Mouse (Mus musculus) heart, adult 2 months (tissue): ENCODE data around the gene Uck1. TPM values are rescaled to one million over a fixed set of nuclear protein-coding genes. Genes with fewer than 3 reads are reported as not detected.

ENCODE experiments used
- DNase-seq, 2 experiments: peaks; one replicate each; pipeline ENCODE4 v3.0.0; 2021
- H3K27ac ChIP-seq: fragments of 200-600 bp; 2 replicates; pipeline ENCODE4 v1.8.1; 2022
- H3K27me3 ChIP-seq: fragments of 200-500 bp; 2 replicates; pipeline ENCODE4 v1.6.1; 2012; ENCODE audit warnings: mild to moderate bottlenecking, low read length, inconsistent platforms, mixed read lengths; ENCODE audit not compliant: control insufficient read depth, insufficient read depth
- H3K36me3 ChIP-seq: fragments of 200-500 bp; 2 replicates; pipeline ENCODE4 v1.6.1; 2012; ENCODE audit warnings: low read length, inconsistent platforms; ENCODE audit not compliant: control insufficient read depth, insufficient read depth
- H3K4me1 ChIP-seq: fragments of 200-500 bp; 2 replicates; pipeline ENCODE4 v1.6.1; 2011; ENCODE audit warnings: low read length; ENCODE audit not compliant: control insufficient read depth, insufficient read depth
- H3K4me3 ChIP-seq: fragments of 200-600 bp; 2 replicates; pipeline ENCODE4 v1.8.1; 2022
- H3K79me2 ChIP-seq: fragments of 200-500 bp; replicated peaks from 2 replicates; pipeline ENCODE4 v1.6.1; 2012; ENCODE audit warnings: mild to moderate bottlenecking, inconsistent platforms, low read length, moderate library complexity, mixed read lengths; ENCODE audit not compliant: control insufficient read depth, insufficient read depth
- H3K9ac ChIP-seq: fragments of 200-500 bp; 2 replicates; pipeline ENCODE4 v1.6.1; 2012; ENCODE audit warnings: low read depth, mild to moderate bottlenecking, control low read depth, inconsistent platforms, low read length, mixed read lengths
- CTCF ChIP-seq: fragments of 200-600 bp; IDR thresholded peaks from 2 replicates; pipeline ENCODE4 v1.8.1; 2022; ENCODE audit warnings: antibody characterized with exemption, mild to moderate bottlenecking, moderate library complexity
- EP300 ChIP-seq: fragments of 200-500 bp; IDR thresholded peaks from 2 replicates; pipeline ENCODE4 v1.6.1; 2011; ENCODE audit warnings: low read depth, low read length, control low read depth; ENCODE audit not compliant: insufficient read depth
- POLR2A ChIP-seq: fragments of 200-500 bp; IDR thresholded peaks from 2 replicates; pipeline ENCODE4 v1.6.1; 2011; ENCODE audit warnings: mild to moderate bottlenecking, low read depth, low read length, control low read depth; ENCODE audit not compliant: insufficient read depth
- WGBS: fragments of 180-500 bp; shearing (Covaris S2); methylation state at CpG from one replicate; pipeline ENCODE4 v1.1.7; 2018; 5-methylcytosine and 5-hydroxymethylcytosine counted together
- intact Hi-C: fragments of 180-260 bp; cut with DNase I; formaldehyde crosslinking; loops from one replicate; pipeline ENCODE4 v1.15.1; 2025
- long read RNA-seq: library from polyadenylated mRNA; stranded (forward); transcript quantifications from one replicate; pipeline ENCODE4 v2.0.0, GENCODE M21; 2021
- polyA plus RNA-seq: library from polyadenylated mRNA; depleted of rRNA; stranded (reverse); fragments of >200 nt; gene quantifications from 2 replicates; pipeline ENCODE4 v1.2.3, GENCODE M21; 2012; rRNA removed
- total RNA-seq, 2 experiments: library from RNA; stranded (reverse); gene quantifications; 2 replicates each; pipeline ENCODE4 v1.2.3; 2021

Gene Uck1
- 10 to 100 TPM; 22.5 to 22.8 TPM for total RNA-seq
- 41.7 and 43.1 TPM in 2 replicates for polyA plus RNA-seq
- long read RNA-seq, transcript Uck1-201 (7 exons, 2,005 nt): major isoform, 23 of 26 reads
- long read RNA-seq, partial matches to known transcripts: 1 of 26 reads
- long read RNA-seq, other reads (novel, unspliced or antisense): 2 of 26 reads

DNA sequence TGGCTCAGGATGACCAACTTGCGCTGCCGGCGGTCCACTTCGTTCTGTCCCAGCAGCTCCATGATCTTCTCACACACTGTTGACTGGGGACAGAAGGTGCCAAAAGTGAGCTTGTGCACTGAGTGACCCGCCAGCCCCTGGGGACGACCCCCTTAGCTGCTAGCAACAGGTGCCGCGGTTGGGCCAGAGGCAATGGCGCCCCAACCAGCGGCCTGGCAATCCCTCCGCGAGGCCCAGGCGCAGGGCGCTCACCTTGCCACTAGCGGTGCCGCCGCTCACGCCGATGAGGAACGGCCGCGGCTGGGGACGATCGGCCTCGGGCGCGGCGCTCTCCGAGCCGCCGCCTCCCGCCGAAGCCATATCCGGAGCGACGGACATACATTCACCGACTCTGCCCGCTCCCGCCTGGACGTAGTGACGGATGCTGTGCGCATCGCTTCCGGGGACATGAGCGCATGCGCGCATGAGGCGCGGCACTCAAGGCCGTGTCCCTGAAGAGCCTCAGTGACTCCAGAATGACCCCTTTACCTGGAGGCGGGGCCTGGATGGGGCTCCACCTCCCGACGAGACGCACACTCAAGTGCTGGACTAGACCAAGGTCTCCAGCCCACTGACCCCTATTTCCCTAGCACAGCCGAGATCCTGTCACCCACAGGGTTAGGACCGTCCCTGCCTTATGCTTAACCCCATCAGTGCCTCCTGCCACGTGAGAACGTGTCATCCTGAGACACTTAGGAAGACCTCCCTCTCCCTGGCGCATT lies at the start of gene Uck1:
Gene Uck1 (minus strand): TSS at position 503 of the 761 bp plus-strand sequence.
- Histone ChIP-seq H3K4me1 (peaks cover 5% of the 10 kb centered on the region), H3K36me3 (no peaks in the 10 kb centered on the region), H3K4me3 (peak within 1 kb of the TSS; percentile 80), H3K27ac (peak within 1 kb of the TSS; percentile 85), H3K27me3 (no peaks in the 10 kb centered on the region), H3K9ac (peak within 1 kb of the TSS; percentile 82), H3K79me2 (no peaks in the 10 kb centered on the region)
- peak; percentile 90 to 94 for DNase-seq
- TF ChIP-seq EP300 (0 out of 2 replicates have a peak, but pooled peaks have one; percentile 14), POLR2A (peak; percentile 81), CTCF (0 out of 2 replicates have a peak, but pooled peaks have one; percentile 13)
- WGBS: 1% methylated on average over 59 of the region's 59 CpGs
- intact Hi-C loops: no loop called here

DNA sequence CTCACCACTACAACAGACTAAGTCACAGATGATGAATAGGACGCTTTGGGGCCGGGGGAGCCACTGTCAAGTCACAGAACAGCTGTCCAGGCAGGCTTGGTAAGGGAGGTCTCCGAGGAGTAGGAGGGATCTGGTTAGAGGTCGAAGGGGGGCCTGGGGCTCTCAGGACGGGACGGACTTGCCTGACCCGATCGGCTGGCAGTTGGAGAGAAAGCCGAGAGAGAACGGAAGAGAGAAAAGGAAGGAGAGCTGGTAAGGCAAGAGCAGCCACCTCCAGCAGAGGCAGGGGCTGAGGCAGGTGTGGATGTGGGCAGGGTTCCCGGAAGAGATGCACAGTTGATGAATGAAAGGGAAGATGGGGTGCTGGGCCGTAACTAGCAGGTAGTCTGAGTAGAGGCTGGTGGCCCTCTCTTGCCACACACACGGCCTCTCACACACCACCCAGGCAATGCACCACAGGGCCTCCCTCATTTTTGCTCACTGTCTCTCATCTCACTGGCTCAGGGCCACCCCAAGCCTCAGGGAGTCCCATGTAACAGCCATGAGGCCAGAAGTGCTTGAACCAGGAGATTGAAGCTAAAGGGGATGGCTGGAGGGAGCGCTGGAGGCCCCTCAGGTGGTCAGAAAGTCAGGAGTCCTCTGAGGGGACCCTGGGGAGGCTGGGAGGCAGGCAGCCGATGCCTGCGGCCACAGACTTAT lies 49.1 kb upstream of the Uck1 start:
- Histone ChIP-seq H3K4me3 (no peak overlapping the region), H3K4me1 (peaks cover 2% of the 10 kb centered on the region; the same call in 1 of the 2 replicates), H3K27ac (no peak overlapping the region), H3K27me3 (no peaks in the 10 kb centered on the region), H3K36me3 (no peaks in the 10 kb centered on the region), H3K79me2 (no peaks in the 10 kb centered on the region), H3K9ac (no peak overlapping the region)
- DNase-seq: no peak
- TF ChIP-seq POLR2A (no peak), CTCF (no peak), EP300 (no peak)
- 90% methylated on average over 16 of the region's 16 CpGs for WGBS
- intact Hi-C loops: no loop called here

DNA sequence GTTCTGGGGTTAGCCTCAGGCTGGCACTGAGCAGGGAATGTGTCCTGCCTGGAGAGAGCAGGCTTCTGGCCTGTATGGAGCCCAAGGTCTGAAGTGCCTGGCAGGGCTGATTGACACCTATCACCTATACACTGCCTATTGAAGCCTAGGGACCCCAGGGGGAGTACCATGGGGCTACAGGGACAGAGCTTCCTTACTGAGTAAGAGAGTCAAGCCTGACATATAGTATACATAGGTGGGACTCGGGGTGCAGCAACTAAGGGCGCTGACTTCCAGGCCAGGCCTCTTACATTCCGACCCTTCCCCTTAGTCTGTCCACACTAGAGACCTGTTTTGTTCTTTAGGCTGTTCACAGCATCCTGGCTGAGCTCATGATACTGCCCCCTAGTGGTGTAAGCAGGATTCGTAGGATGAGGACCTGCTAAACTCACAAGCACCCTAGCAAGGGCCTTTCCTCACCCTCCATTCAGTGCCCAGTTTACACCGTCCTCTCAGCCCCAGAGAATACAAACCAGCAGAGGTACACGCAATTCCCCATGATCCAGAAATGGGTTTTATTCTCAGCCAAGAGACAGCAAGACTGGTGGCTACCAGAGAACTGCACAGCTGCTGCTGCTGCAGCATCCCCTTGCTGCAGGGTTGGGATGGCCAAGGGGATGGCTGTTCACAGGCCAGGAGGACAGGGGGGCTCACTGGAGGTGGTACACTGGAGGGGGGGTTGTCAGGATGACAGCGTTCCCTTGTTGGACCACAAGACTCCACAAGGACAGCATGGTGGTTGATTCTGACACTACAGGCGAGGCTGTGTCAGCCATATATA lies 48.2 kb upstream of the Uck1 start:
- Histone ChIP-seq H3K79me2 (no peaks in the 10 kb centered on the region), H3K27me3 (no peaks in the 10 kb centered on the region), H3K4me3 (no peak overlapping the region), H3K36me3 (no peaks in the 10 kb centered on the region), H3K9ac (no peak overlapping the region), H3K27ac (no peak overlapping the region), H3K4me1 (peaks cover 2% of the 10 kb centered on the region; the same call in 1 of the 2 replicates)
- intact Hi-C loops: no loop called here
- TF ChIP-seq POLR2A: no peak
- no peak for TF ChIP-seq EP300
- TF ChIP-seq CTCF: peak; percentile 91
- DNase-seq: peak in 1 of 2 experiments; percentile 49
- WGBS: 59% methylated on average over 8 of the region's 8 CpGs

DNA sequence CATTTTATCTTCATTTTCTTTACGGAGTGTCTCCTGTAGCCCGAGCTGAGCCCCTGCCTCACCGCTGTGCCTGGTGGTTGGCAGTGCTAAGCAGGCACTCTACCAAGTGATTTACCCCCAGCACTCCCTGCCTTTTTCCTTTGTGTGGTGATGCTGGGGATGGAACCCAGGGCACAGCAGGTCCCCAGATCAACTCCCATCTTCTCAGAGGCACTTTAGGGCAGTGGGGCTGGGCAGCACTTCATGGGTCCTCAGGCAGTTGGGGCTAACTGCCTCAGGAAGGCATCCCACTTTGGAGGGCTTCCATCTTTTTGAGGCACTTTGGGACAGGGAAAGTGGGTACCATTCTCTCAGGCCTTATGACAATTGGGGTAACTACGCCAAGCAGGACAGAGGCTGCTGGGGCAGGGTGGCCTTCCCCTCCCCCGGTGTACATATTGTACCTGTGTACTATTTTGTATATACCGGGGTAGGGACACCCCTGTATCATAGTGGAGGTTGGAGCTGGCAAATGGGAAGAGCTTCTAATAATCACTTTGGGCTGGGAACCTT lies 47.4 kb upstream of the Uck1 start:
- Histone ChIP-seq H3K4me3 (no peak overlapping the region), H3K27ac (no peak overlapping the region), H3K27me3 (no peaks in the 10 kb centered on the region), H3K4me1 (peaks cover 2% of the 10 kb centered on the region; the same call in 1 of the 2 replicates), H3K79me2 (no peaks in the 10 kb centered on the region), H3K36me3 (no peaks in the 10 kb centered on the region), H3K9ac (no peak overlapping the region)
- TF ChIP-seq EP300 (no peak), POLR2A (no peak), CTCF (no peak)
- intact Hi-C loops: no loop called here
- WGBS: 74% methylated on average over 6 of the region's 6 CpGs
- DNase-seq: no peak

DNA sequence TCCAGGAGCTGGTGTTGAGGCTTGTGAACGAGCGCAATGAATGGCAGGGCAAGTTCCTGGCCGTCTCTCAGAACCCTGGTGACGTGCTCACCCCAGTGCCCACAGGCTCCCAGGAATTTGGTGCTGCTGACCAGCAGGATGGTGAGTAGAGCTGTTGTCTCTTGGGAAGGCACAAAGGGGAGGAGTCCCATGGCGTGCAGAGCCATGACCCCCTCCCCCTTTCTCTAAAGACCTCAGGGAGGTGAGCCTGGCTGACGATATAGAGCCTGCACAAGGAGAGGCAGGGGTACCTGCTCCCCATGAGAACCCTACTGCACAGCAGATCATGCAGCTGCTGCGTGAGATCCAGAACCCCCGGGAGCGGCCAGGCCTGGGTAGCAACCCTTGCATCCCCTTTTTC lies 46.2 kb upstream of the Uck1 start:
- intact Hi-C loops: no loop called here
- H3K27ac ChIP-seq: no peak overlapping the region
- TF ChIP-seq CTCF: no peak
- TF ChIP-seq POLR2A: no peak
- no peak for TF ChIP-seq EP300
- 81% methylated on average over 9 of the region's 9 CpGs for WGBS
- no peak overlapping the region for H3K4me3 ChIP-seq
- H3K4me1 ChIP-seq: no peaks in the 10 kb centered on the region
- DNase-seq: no peak
- H3K79me2 ChIP-seq: no peaks in the 10 kb centered on the region
- H3K27me3 ChIP-seq: no peaks in the 10 kb centered on the region
- no peak overlapping the region for H3K9ac ChIP-seq
- H3K36me3 ChIP-seq: no peaks in the 10 kb centered on the region
